Mouse (Mus musculus) heart, postnatal 0 days (tissue): ENCODE data around the gene Prdm12. TPM values are rescaled to one million over a fixed set of nuclear protein-coding genes. Genes with fewer than 3 reads are reported as not detected.

Source experiments
- ATAC-seq: fragments of 200-750 bp; cut with Nextera tagmentation; 2 replicates; pipeline ENCODE4 v1.8.0; 2017; ENCODE audit warnings: low read depth, moderate number of reproducible peaks, moderate library complexity; ENCODE audit not compliant: insufficient read depth
- DNase-seq: peaks from one replicate; pipeline ENCODE4 v3.0.0-alpha.2; 2016; ENCODE audit warnings: low spot score
- H3K27ac ChIP-seq: fragments of 300-500 bp; sonication (generic); 2 replicates; pipeline ENCODE4 v1.5.1; 2014; ENCODE audit warnings: low read depth, mild to moderate bottlenecking
- H3K27me3 ChIP-seq: fragments of 300-500 bp; sonication (generic); 2 replicates; pipeline ENCODE4 v1.6.1; 2014; ENCODE audit warnings: low read length, mixed read lengths; ENCODE audit not compliant: control insufficient read depth, insufficient read depth
- H3K36me3 ChIP-seq: fragments of 300-500 bp; sonication (generic); replicated peaks from 2 replicates; pipeline ENCODE4 v1.6.1; 2014; ENCODE audit warnings: low read length, mixed read lengths; ENCODE audit not compliant: control insufficient read depth, insufficient read depth
- H3K4me1 ChIP-seq: fragments of 300-500 bp; sonication (generic); 2 replicates; pipeline ENCODE4 v1.6.1; 2014; ENCODE audit warnings: antibody characterized with exemption; ENCODE audit not compliant: control insufficient read depth, insufficient read depth
- H3K4me2 ChIP-seq: fragments of 300-500 bp; sonication (generic); 2 replicates; pipeline ENCODE4 v1.6.1; 2014; ENCODE audit warnings: low read depth, mild to moderate bottlenecking, low read length, moderate library complexity
- H3K4me3 ChIP-seq: fragments of 300-500 bp; sonication (generic); 2 replicates; pipeline ENCODE4 v1.5.1; 2014; ENCODE audit warnings: low read depth, low read length
- H3K9ac ChIP-seq: fragments of 300-500 bp; sonication (generic); replicated peaks from 2 replicates; pipeline ENCODE4 v1.6.1; 2014; ENCODE audit warnings: low read depth, low read length, mixed read lengths
- H3K9me3 ChIP-seq: fragments of 300-500 bp; sonication (generic); replicated peaks from 2 replicates; pipeline ENCODE4 v1.6.1; 2016; ENCODE audit warnings: low read length; ENCODE audit not compliant: control insufficient read depth
- CTCF ChIP-seq: IDR thresholded peaks from 2 replicates; pipeline ENCODE4 v1.5.1; 2016; ENCODE audit warnings: antibody characterized with exemption, control low read depth, low read depth
- EP300 ChIP-seq: IDR thresholded peaks from 2 replicates; pipeline ENCODE4 v1.6.1; 2016; ENCODE audit warnings: antibody characterized with exemption, low read depth
- WGBS: fragments of 180-500 bp; shearing (Covaris S2); extraction: QIAGEN DNeasy Blood & Tissue Kit; methylation state at CpG from one replicate; pipeline ENCODE4 v1.1.7; 2014; 5-methylcytosine and 5-hydroxymethylcytosine counted together
- polyA plus RNA-seq: library from polyadenylated mRNA; unstranded; fragments of >200 nt; fragmentation: Nextera tagmentation; extraction: Ambion mirVana; gene quantifications from 2 replicates; pipeline ENCODE4 v1.2.1, GENCODE M21; 2015
- total RNA-seq: library from RNA; depleted of rRNA; stranded (reverse); fragments of >200 nt; gene quantifications from 2 replicates; pipeline ENCODE4 v1.2.3, GENCODE M21; 2014; ENCODE audit warnings: low replicate concordance

Gene Prdm12
- total and polyA plus RNA-seq, 2 experiments from 2014 or later, result not detected

GRCm38 (mm10) chr2:31653971-31654853 lies 14.4 kb downstream of the Prdm12 start:
- TF ChIP-seq EP300 (no peak), CTCF (no peak)
- WGBS, result under 1% methylated on average over 89 of the region's 109 CpGs
- peak overlapping the region; percentile 95 for H3K4me2 ChIP-seq
- H3K27ac ChIP-seq, result no peak overlapping the region
- peak overlapping the region; percentile 58 for H3K4me3 ChIP-seq
- H3K27me3 ChIP-seq, result peaks cover 78% of the 10 kb centered on the region
- no peak overlapping the region for H3K9ac ChIP-seq
- no peaks in the 10 kb centered on the region for H3K36me3 ChIP-seq
- H3K9me3 ChIP-seq, result no peaks in the 10 kb centered on the region
- DNase-seq (no peak), ATAC-seq (peak; percentile 27; the same call in 1 of the 2 replicates)
- peaks cover 3% of the 10 kb centered on the region; the same call in 1 of the 2 replicates for H3K4me1 ChIP-seq

GRCm38 (mm10) chr2:31654854-31655559 lies 15.2 kb downstream of the Prdm12 start:
- Histone ChIP-seq H3K4me3 (peak overlapping the region; percentile 58), H3K36me3 (no peaks in the 10 kb centered on the region), H3K9ac (no peak overlapping the region), H3K27me3 (peaks cover 70% of the 10 kb centered on the region), H3K9me3 (no peaks in the 10 kb centered on the region), H3K4me1 (peaks cover 3% of the 10 kb centered on the region; the same call in 1 of the 2 replicates), H3K27ac (no peak overlapping the region), H3K4me2 (peak overlapping the region; percentile 95)
- peak; percentile 40 for TF ChIP-seq CTCF
- no peak for TF ChIP-seq EP300
- DNase-seq, result no peak
- WGBS, result 6% methylated on average over 22 of the region's 22 CpGs
- no peak for ATAC-seq

- WGBS, result 82% methylated on average over 7 of the region's 7 CpGs
- Histone ChIP-seq H3K4me3 (no peak overlapping the region), H3K27me3 (peaks cover 59% of the 10 kb centered on the region)
Observed at GRCm38 (mm10) chr2:31656374-31656773, 16.5 kb downstream of the Prdm12 start.

GRCm38 (mm10) chr2:31662939-31663803 lies 23.3 kb downstream of the Prdm12 start:
- H3K36me3 ChIP-seq, result no peaks in the 10 kb centered on the region
- TF ChIP-seq CTCF, result no peak
- TF ChIP-seq EP300, result no peak
- no peak overlapping the region for H3K9ac ChIP-seq
- H3K4me3 ChIP-seq, result no peak overlapping the region
- H3K4me2 ChIP-seq, result no peak overlapping the region
- H3K9me3 ChIP-seq, result no peaks in the 10 kb centered on the region
- 58% methylated on average over 8 of the region's 8 CpGs for WGBS
- no peaks in the 10 kb centered on the region for H3K4me1 ChIP-seq
- H3K27ac ChIP-seq, result no peak overlapping the region
- ATAC-seq (no peak), DNase-seq (no peak)
- peaks cover 9% of the 10 kb centered on the region; the same call in 1 of the 2 replicates for H3K27me3 ChIP-seq

More at GRCm38 (mm10) chr2:31656374-31656773, 16.5 kb downstream of the Prdm12 start:
- no peak for DNase-seq
- Histone ChIP-seq H3K4me1 (peaks cover 3% of the 10 kb centered on the region; the same call in 1 of the 2 replicates), H3K36me3 (no peaks in the 10 kb centered on the region), H3K9me3 (no peaks in the 10 kb centered on the region), H3K9ac (no peak overlapping the region), H3K27ac (no peak overlapping the region), H3K4me2 (no peak overlapping the region)
- no peak for ATAC-seq
- TF ChIP-seq CTCF (no peak), EP300 (no peak)

- WGBS, result 91% methylated on average over 1 of the region's 1 CpGs
- ATAC-seq, result no peak
Observed at GRCm38 (mm10) chr2:31663804-31664180, 24.0 kb downstream of the Prdm12 start.

More at GRCm38 (mm10) chr2:31663804-31664180, 24.0 kb downstream of the Prdm12 start:
- no peak overlapping the region for H3K27ac ChIP-seq
- H3K4me1 ChIP-seq, result no peaks in the 10 kb centered on the region
- TF ChIP-seq EP300, result no peak
- TF ChIP-seq CTCF, result no peak
- H3K4me3 ChIP-seq, result no peak overlapping the region
- no peaks in the 10 kb centered on the region for H3K36me3 ChIP-seq
- no peaks in the 10 kb centered on the region for H3K9me3 ChIP-seq
- no peak overlapping the region for H3K9ac ChIP-seq
- peaks cover 9% of the 10 kb centered on the region; the same call in 1 of the 2 replicates for H3K27me3 ChIP-seq
- no peak overlapping the region for H3K4me2 ChIP-seq
- no peak for DNase-seq
